Mouse (Mus musculus): ENCODE data around the gene Ubl4b. TPM values are rescaled to one million over a fixed set of nuclear protein-coding genes. Genes with fewer than 3 reads are reported as not detected.

Ubl4b gene
- polyA plus RNA-seq, 1 experiment from 2014 or later, result not detected

DNA sequence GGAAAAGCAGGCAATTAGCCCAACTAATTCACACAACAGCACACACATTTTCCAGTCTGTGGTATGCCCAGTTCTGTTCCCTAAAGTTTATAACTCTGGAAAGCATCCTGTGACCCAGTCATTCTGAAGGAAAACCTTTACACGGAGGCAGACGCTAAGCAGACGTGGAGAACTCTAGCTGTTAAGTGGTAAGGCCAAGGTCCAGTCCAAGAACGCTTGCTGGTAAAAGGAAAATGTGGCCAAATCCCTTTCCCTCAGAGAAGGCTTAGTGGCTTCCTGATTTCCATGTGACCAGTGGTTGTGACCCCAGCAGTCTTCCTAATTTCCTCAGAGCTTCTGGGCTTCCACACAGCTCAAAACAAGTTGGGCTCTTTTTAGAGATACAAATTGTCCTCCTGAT lies 48.3 kb downstream of the Ubl4b start:
- H3K4me1 ChIP-seq (ENCODE audit: insufficient read depth), result no peaks in the 10 kb centered on the region
- H3K27me3 ChIP-seq (ENCODE audit: insufficient read depth, low read length), result no peaks in the 10 kb centered on the region
- H3K9ac ChIP-seq (replicated peaks), result no peak overlapping the region
- no peak overlapping the region for H3K4me3 ChIP-seq (ENCODE audit: low read depth, low read length)
- no peaks in the 10 kb centered on the region for H3K9me3 ChIP-seq (ENCODE audit: low read length)
- TF ChIP-seq EP300 (IDR thresholded peaks at IDR 0.05; ENCODE audit: low read depth), result no peak
- no peak for TF ChIP-seq CTCF (IDR thresholded peaks at IDR 0.05; ENCODE audit: low read depth)
- no peak for DNase-seq
- no peaks in the 10 kb centered on the region for H3K36me3 ChIP-seq (replicated peaks; ENCODE audit: insufficient read depth, low read length)
- no peak for ATAC-seq
- no peak overlapping the region for H3K27ac ChIP-seq (ENCODE audit: low read depth)
- no peak overlapping the region for H3K4me2 ChIP-seq (ENCODE audit: low read depth, low read length)
- WGBS (ENCODE audit: insufficient replicate concordance), result 60% methylated on average over 4 of the region's 4 CpGs

DNA sequence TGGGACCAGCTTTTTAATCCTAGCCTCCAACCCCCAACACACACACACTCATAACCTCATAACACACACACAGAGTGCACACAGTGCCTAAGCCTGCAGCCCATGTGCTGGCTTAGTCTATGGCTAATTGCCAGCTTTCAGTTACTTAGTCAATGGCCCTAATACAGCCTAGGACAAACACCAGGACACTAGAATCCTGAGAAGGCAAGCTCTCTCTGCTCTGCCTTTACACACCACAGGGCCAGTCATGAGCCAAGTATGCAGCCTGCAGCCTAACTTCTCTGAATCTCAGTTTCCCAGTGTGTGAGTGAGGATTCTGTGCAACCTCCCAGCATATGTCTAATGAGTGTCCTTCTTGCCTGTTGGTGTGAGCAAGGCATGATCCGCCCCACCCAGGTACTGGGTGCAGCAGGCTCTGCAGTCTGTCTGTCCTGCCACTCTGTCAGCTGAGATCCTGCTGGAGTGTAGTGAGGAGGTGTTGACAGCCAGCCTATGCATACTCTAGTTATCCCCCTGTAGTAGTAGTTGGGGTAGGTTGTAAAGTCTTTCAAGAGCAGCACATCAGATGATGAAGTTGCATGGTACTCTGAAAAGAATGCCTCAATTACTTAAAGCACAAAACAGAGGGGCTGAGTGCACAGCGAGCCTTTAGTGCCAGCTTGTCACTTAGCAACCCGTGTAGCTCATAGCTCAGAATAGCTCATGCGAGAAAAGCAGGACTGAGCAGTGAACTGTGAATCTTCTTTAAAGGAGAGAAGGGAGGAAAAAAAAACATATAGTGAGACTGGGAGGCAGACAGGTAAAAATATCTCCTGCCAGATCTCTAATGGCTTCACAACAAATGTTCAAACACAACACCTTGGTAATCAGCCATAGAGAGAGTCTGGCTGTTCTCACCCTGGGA lies 49.2 kb downstream of the Ubl4b start:
- Histone ChIP-seq H3K9ac (replicated peaks) (no peak overlapping the region), H3K36me3 (replicated peaks; ENCODE audit: insufficient read depth, low read length) (no peaks in the 10 kb centered on the region), H3K4me3 (ENCODE audit: low read depth, low read length) (no peak overlapping the region), H3K27ac (ENCODE audit: low read depth) (no peak overlapping the region), H3K9me3 (ENCODE audit: low read length) (no peaks in the 10 kb centered on the region), H3K4me2 (ENCODE audit: low read depth, low read length) (no peak overlapping the region), H3K4me1 (ENCODE audit: insufficient read depth) (no peaks in the 10 kb centered on the region), H3K27me3 (ENCODE audit: insufficient read depth, low read length) (no peaks in the 10 kb centered on the region)
- no peak for ATAC-seq
- no peak for TF ChIP-seq CTCF (IDR thresholded peaks at IDR 0.05; ENCODE audit: low read depth)
- TF ChIP-seq EP300 (IDR thresholded peaks at IDR 0.05; ENCODE audit: low read depth), result no peak
- WGBS (ENCODE audit: insufficient replicate concordance), result 70% methylated on average over 4 of the region's 4 CpGs
- no peak for DNase-seq

- H3K9ac ChIP-seq (replicated peaks), result no peak overlapping the region
- H3K4me2 ChIP-seq (ENCODE audit: low read depth, low read length), result no peak overlapping the region
- H3K4me1 ChIP-seq (ENCODE audit: insufficient read depth), result no peaks in the 10 kb centered on the region
- ATAC-seq, result no peak
- DNase-seq, result no peak
- no peaks in the 10 kb centered on the region for H3K36me3 ChIP-seq (replicated peaks; ENCODE audit: insufficient read depth, low read length)
- no peak overlapping the region for H3K4me3 ChIP-seq (ENCODE audit: low read depth, low read length)
- no peaks in the 10 kb centered on the region for H3K27me3 ChIP-seq (ENCODE audit: insufficient read depth, low read length)
- WGBS (ENCODE audit: insufficient replicate concordance), result 30% methylated on average over 1 of the region's 1 CpGs
- no peak overlapping the region for H3K27ac ChIP-seq (ENCODE audit: low read depth)
- H3K9me3 ChIP-seq (ENCODE audit: low read length), result no peaks in the 10 kb centered on the region
- TF ChIP-seq CTCF (IDR thresholded peaks at IDR 0.05; ENCODE audit: low read depth) (no peak), EP300 (IDR thresholded peaks at IDR 0.05; ENCODE audit: low read depth) (no peak)
Measured at GRCm38 (mm10) chr3:107504542-107504941, 50.3 kb downstream of the Ubl4b start.

GRCm38 (mm10) chr3:107503716-107504115 lies 51.2 kb downstream of the Ubl4b start:
- no peak overlapping the region for H3K4me3 ChIP-seq (ENCODE audit: low read depth, low read length)
- no peak overlapping the region for H3K4me2 ChIP-seq (ENCODE audit: low read depth, low read length)
- H3K4me1 ChIP-seq (ENCODE audit: insufficient read depth), result no peaks in the 10 kb centered on the region
- no peak for ATAC-seq
- WGBS (ENCODE audit: insufficient replicate concordance), result 52% methylated on average over 2 of the region's 2 CpGs
- no peak overlapping the region for H3K27ac ChIP-seq (ENCODE audit: low read depth)
- no peak for TF ChIP-seq CTCF (IDR thresholded peaks at IDR 0.05; ENCODE audit: low read depth)
- TF ChIP-seq EP300 (IDR thresholded peaks at IDR 0.05; ENCODE audit: low read depth), result no peak
- no peak overlapping the region for H3K9ac ChIP-seq (replicated peaks)
- no peaks in the 10 kb centered on the region for H3K27me3 ChIP-seq (ENCODE audit: insufficient read depth, low read length)
- H3K36me3 ChIP-seq (replicated peaks; ENCODE audit: insufficient read depth, low read length), result no peaks in the 10 kb centered on the region
- H3K9me3 ChIP-seq (ENCODE audit: low read length), result no peaks in the 10 kb centered on the region
- no peak for DNase-seq

Other genes with a start within 250 kb of the Ubl4b start
- 6.5 and 6.7 TPM in 2 replicates for gene Rbm15, start 221.4 kb downstream of the Ubl4b start, polyA plus RNA-seq (2015; fragmentation: Nextera tagmentation; extraction: Ambion mirVana)
- gene Kcnc4, start 95.5 kb downstream of the Ubl4b start, polyA plus RNA-seq (2015; fragmentation: Nextera tagmentation; extraction: Ambion mirVana), result not detected in 2 replicates
- 0.02 and 0.08 TPM in 2 replicates for gene Slc6a17, start 37.1 kb downstream of the Ubl4b start, polyA plus RNA-seq (2015; fragmentation: Nextera tagmentation; extraction: Ambion mirVana)
- gene Alx3, start 40.0 kb upstream of the Ubl4b start, polyA plus RNA-seq (2015; fragmentation: Nextera tagmentation; extraction: Ambion mirVana), result not detected in 2 replicates
- gene Gm10961, start 76.2 kb upstream of the Ubl4b start, polyA plus RNA-seq (2015; fragmentation: Nextera tagmentation; extraction: Ambion mirVana), result not detected in 2 replicates
- 6.6 and 7.0 TPM in 2 replicates for gene Strip1, start 76.6 kb upstream of the Ubl4b start, polyA plus RNA-seq (2015; fragmentation: Nextera tagmentation; extraction: Ambion mirVana)
- 18.1 and 19.8 TPM in 2 replicates for gene Ahcyl1, start 141.5 kb upstream of the Ubl4b start, polyA plus RNA-seq (2015; fragmentation: Nextera tagmentation; extraction: Ambion mirVana)
- gene Csf1, start 205.4 kb upstream of the Ubl4b start, polyA plus RNA-seq (2015; fragmentation: Nextera tagmentation; extraction: Ambion mirVana), result 6.6 and 7.2 TPM in 2 replicates

Measured in liver, postnatal 0 days (tissue).